Mouse (Mus musculus) monocyte, adult 2 months (primary cell): Measurements from ENCODE around the gene Slc16a1.

Source experiments
- DNase-seq, 2 experiments: peaks; one replicate each; pipeline ENCODE4 v3.0.0; 2022; ENCODE audit warnings: low spot score in 2 of 2, low read depth in 1 of 2

The Slc16a1 gene

GRCm38 (mm10) chr3:104638403-104638779 is at the start of gene Slc16a1:
Gene Slc16a1 (plus strand): TSS chr3:104638668.
- peak; percentile 57 to 67 for DNase-seq

- DNase-seq: no peak
Measured at GRCm38 (mm10) chr3:104596451-104597134, 41.9 kb upstream of the Slc16a1 start.

GRCm38 (mm10) chr3:104597135-104597764 is 41.2 kb upstream of the Slc16a1 start:
- no peak for DNase-seq

- DNase-seq: no peak
Measured at GRCm38 (mm10) chr3:104599296-104600150, 38.9 kb upstream of the Slc16a1 start.

- no peak for DNase-seq
Measured at GRCm38 (mm10) chr3:104600691-104601090, 37.8 kb upstream of the Slc16a1 start.

- DNase-seq: no peak
Measured at GRCm38 (mm10) chr3:104601680-104602079, 36.8 kb upstream of the Slc16a1 start.

GRCm38 (mm10) chr3:104609690-104610380 is 28.6 kb upstream of the Slc16a1 start:
- DNase-seq: no peak

GRCm38 (mm10) chr3:104610453-104611230 is 27.8 kb upstream of the Slc16a1 start:
- no peak for DNase-seq

- no peak for DNase-seq
Measured at GRCm38 (mm10) chr3:104611951-104612350, 26.5 kb upstream of the Slc16a1 start.

- no peak for DNase-seq
Measured at GRCm38 (mm10) chr3:104613102-104613501, 25.4 kb upstream of the Slc16a1 start.

- DNase-seq: no peak
Measured at GRCm38 (mm10) chr3:104614081-104614480, 24.4 kb upstream of the Slc16a1 start.

GRCm38 (mm10) chr3:104615216-104615615 is 23.3 kb upstream of the Slc16a1 start:
- DNase-seq: no peak

GRCm38 (mm10) chr3:104616155-104616554 is 22.3 kb upstream of the Slc16a1 start:
- DNase-seq: no peak

GRCm38 (mm10) chr3:104621841-104622240 is 16.6 kb upstream of the Slc16a1 start:
- DNase-seq: no peak

GRCm38 (mm10) chr3:104629810-104630209 is 8.7 kb upstream of the Slc16a1 start:
- DNase-seq: no peak

- DNase-seq: no peak
Measured at GRCm38 (mm10) chr3:104630941-104631340, 7.5 kb upstream of the Slc16a1 start.

GRCm38 (mm10) chr3:104632560-104633162 is 5.8 kb upstream of the Slc16a1 start:
- no peak for DNase-seq

- no peak for DNase-seq
Measured at GRCm38 (mm10) chr3:104636491-104636890, 2.0 kb upstream of the Slc16a1 start.

- DNase-seq: peak; percentile 0 to 21
Measured at GRCm38 (mm10) chr3:104637427-104638402, 753 bp upstream of the Slc16a1 start.
